Mouse (Mus musculus): ENCODE results near the gene Cd2bp2. TPM values are rescaled to one million over a fixed set of nuclear protein-coding genes. Genes with fewer than 3 reads are reported as not detected.

Gene Cd2bp2
- polyA plus RNA-seq, 3 experiments from 2014 or later = 43.2 to 56.9 (median 48.7) TPM

DNA sequence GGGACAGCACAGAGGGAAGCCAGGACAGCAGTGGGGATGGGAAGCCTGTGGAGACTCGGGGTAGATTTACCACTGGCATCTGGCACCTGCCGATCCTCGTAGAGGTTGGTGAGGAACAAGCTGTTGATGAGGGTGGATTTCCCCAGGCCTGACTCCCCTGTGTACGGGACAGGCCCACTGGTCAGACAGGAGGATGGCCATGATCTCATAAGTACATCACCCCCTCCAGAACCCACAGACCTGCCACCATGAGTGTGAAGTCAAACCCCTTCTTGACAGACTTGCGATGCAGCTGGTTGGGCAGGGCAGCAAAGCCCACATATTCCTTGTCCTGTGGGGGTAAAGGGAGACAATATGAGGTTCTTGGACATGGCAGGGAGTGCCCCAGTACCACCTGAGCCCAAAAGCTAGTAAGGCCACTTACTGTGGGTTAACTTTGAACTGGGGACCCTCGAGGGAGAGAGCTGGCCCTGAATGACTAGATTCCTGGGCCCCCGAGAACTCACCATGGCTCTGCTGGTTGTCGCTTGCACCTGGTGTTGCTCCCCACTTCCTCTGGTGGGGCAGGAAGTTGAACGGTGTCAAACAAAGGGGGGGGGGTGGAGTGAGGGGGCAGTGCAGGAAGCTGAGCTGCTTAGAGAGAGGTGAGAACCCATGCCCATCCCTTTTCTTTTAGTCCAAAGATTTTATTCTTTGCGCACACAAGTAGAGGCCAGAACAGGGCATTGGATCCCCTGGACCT is 22.2 kb upstream of the Cd2bp2 start:
- peak; percentile 77 for ATAC-seq

DNA sequence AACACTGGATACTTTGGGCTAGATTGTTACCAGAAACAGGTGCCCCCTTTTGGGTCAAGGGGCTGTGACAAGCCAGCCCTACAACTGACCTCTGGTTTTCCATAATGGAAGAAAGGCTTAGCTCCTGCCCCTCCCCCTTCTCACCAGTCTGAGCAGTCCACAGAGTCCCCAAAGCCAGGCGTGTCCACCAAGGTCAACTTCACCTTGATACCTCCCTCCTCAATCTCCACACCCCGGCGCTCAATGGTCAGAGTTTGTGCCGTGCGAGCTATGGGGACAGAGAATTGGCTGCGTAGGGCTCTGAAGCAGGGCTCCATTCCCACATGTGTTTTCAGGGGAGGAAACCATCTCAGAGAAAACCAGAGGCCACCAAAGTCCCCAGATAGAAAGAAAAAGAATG is 21.6 kb upstream of the Cd2bp2 start:
- ATAC-seq = no peak

DNA sequence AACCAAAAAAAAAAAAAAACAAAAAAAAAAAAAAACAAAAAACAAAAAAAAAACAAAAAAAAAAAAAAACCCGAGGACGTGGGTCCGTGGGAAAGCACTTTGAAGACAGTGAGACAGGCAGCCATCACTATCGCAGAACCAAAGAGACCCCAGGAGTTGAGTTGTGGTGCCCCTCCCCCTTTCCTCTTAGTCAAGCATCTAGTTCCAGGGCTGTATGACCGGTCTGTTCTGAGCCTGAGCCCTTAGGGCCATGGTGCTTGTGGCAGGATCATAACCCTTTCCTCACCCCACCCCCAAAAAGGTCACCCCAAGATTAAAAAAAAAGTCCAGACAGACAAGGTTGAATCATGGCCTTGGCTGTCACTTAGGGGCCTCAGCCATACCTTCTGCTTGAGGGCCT is 20.5 kb upstream of the Cd2bp2 start:
- no peak for ATAC-seq

DNA sequence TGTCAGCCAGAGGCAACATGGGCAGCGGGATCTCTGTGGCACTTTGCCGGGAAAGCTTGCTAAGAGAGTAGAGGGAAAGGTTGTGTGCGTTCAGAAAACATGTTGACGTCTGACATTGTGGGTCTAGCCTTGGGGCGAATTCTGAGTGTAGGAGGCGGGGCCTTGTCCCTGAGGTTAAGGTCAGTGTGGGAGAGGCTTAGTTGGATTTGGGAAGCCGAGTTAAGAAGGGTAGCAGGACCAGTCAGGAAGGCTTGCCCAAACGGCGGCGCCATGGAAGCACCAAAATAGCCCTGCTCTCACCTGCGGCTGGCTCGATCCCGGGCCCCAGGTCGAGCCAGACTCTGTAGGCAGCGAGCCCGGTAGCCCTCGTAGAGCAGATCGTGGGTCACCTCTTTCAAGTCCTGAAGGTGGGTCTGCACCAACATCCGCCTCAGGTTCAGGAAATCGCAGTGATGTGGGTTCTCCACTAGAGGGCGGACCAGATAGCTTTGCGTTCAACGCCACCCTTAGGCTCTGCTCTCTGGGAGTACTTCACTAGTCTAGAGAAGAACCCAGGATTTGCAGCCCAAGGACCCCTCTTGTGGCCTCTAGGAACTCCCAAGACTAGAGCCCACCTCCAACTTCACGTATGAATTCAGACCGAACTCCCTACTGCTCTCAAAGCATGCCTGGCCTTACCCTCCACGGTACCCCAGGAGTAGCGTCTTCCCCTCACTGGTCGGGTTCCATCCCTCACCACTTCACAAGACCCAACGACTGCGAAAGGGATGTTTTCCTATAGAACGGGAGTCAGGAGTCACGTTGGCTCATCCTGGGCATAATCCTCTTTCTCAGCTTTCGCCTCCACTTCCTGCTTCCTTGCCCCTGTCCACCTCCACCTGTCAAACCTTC is 19.4 kb upstream of the Cd2bp2 start:
- ATAC-seq = peak; percentile 58

DNA sequence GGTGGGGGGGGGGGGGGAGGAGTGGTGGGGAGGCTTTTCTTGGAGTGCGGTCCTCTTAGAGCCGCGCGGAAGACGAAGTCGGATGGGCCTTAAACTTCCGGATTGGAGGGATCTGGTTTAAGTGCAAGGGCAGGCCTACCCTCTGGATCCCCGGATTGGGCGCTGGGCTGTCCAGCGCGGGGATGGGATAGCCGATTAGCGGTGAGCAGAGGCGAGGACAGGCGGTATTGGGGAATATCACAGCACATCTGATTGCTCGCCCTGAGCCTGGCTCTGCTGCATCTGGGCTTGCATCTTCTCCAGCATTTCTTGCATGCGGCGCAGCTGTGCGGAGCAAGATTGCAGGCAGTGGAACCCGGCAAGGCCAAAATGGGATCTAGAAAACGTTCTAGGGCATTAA is 18.7 kb upstream of the Cd2bp2 start:
- ATAC-seq = no peak

DNA sequence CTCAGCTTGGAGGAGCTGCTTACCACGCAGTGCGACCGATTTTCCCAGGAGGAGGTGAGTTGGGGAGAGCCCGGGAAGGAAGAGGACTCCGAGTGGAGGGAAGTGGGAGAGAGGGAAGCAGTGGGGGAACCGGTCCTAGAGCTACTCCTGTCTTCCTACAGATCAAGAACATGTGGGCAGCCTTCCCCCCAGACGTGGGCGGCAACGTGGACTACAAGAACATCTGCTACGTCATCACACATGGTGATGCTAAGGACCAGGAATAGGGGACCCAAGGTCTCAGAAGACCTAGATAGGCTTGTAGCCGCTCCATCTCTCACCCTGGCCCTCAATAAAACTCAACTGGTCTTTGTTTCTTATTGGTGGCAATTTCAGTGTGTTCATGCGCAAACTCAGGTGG is 18.1 kb upstream of the Cd2bp2 start:
- no peak for ATAC-seq

DNA sequence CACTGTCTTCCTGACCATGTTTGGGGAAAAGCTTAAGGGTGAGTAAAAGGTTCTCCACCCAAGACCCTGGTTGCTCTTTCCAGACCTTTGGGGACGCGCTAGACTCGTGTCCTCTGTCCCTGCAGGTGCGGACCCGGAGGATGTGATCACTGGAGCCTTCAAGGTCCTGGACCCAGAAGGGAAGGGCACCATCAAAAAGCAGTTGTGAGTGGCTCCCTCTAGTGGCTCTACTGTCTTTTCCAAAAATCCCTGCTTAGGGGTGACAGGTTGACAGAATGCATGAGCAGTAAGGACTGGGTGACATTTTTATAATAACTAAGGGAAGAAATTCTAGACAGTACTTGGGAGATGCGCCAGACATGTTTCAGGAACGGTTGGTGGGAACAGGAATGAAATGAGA is 17.6 kb upstream of the Cd2bp2 start:
- no peak for ATAC-seq

DNA sequence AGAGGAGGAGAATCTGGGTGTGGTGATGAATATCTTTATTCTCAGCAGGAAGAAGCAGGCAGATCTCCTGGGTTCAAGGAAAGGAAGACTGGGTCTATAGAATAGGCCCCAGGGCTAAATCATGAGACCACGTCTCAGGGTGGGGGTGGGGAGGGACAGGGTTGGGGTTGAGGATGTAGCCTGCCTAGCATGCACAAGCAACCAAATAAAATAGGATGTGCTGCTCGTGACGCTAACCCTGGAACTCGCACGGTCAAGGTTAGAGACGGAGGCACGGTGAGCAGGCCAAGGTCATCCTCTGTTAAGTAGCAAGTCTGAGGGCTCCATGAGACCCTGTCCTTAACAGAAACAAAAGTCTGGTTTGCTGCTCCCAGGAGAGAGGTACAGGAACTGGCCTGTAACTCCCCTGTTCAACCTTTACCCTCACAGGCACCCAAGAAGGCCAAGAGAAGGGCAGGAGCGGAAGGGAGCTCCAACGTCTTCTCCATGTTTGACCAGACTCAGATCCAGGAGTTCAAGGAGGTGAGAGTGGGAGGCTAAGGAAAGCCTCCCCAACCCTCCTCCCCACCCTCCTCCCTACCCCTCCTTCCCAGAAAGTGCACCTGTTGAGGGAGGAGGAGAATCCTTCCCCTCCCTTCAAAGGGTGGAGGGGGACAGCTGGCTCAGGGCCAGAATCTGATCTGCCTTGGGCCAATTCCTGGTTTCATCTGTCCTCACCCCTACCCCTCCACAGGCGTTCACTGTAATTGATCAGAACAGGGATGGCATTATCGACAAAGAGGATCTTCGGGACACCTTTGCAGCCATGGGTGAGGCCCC is 16.8 kb upstream of the Cd2bp2 start:
- no peak for ATAC-seq

DNA sequence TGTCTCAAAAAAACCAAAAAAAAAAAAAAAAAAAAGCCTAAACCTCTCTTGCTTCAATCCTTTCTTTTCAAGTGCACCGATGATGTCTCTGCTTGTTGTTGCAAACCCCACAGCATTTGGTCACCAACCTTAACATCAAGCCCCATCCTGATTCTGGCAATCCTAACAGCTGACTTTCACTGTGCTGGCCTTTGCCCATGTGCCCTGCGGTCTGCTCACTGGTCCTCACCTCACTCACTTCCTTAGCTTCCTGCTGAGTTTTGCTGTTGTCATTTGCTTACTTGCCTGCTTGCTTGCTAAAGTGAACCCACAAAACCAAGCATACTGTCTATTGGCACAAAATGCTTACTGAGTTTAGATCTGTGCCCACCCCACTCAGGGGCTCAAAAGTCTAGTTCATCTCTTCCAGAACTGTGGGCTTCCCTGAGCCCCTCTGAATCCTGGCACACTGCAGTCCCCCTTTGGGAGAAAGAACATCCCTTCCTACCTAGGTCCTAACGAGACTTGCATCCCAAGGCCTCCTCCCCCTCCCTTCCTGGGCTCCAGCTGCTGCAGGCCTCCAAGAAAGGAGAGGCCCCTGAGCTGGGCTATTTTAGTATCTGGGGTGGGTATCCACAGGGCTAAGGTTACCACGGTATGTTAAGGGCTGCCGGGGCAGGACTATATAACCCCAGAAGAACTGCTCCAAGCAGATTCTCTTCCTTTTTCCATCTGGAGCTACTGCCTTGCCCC is 15.3 kb upstream of the Cd2bp2 start:
- no peak for ATAC-seq

DNA sequence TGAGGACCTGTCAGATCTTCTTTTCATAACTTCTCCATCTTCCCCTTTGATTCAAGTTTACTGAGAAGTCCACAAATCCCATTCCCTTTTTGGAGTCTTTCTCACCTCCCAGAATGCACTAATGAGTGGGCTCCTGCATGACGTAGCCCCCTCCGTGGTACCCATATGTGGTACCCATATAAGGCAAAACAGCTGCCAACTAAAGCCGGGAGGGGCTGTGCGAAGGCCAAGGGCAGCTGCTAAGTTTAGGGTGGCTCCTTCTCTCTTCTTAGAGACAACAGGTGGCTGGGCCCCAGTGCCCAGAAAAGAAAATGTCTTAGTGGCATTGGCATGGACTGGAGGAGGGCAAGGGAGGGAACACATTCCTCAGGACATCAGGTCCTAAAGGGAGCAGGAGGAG is 14.4 kb upstream of the Cd2bp2 start:
- ATAC-seq = no peak

DNA sequence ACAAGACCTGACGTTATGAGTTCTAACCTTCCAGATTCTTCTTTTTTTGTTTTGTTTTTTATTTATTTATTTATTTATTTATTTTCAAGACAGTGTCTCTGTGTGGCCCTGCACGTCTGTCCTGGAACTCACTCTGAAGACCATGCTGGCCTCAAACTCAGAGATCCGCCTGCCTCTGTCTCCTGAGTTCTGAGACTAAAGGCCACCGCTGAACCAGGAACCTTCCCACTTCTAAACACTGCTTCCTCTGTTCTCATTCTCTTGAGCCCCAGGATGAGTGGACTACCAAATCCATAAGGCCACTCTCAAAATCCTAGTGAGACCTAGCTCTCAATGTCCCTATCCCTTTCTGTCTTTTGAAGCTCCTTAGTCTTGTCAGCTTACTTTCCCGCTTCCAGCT is 14.0 kb upstream of the Cd2bp2 start:
- no peak for ATAC-seq

DNA sequence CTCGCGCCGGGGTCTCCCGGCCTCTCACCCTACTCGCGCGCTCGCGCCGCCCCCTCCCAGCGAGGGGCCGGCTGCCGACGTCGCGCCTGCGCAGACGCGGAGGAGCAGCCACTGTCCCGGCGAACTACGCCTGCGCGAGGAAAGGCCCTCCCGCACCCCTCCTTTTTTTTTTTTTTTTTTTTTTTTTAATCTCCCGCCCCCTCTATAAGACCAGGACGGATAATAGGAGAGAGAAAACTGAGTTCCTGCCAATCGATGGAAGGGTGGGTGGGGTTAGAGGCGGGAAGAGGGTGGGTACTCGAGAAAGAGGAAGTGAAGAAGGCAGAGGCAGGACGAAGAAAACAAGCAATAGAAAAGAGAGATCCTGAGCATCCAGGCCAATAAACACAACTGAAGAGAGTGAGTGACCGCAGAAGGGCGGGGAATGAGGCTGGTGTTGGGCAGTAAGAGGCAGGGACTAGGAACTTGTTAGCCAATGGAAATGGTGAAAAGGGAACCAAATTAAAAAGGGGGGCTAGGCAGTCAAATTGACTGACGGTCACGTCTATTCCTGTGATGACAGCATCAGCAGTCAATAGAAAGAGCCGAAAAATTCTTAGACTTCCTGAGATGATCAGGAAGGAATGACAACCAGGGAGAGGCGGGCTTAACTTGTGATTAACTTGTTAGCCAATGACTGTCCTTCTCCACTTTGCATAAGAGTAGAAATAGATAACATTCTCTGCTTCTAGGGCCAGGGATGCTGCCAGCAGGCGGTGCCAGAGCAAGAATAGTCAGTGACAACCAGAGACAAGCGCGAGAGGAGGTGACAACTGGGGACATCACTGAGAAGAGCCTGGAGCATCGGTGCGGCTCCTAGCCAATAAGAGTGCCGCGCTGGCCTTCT is 12.9 kb upstream of the Cd2bp2 start, which contains the start of gene Mylpf:
Mylpf (plus strand) TSS at position 338 of the 886 bp plus-strand sequence.
- ATAC-seq = peak; percentile 87

DNA sequence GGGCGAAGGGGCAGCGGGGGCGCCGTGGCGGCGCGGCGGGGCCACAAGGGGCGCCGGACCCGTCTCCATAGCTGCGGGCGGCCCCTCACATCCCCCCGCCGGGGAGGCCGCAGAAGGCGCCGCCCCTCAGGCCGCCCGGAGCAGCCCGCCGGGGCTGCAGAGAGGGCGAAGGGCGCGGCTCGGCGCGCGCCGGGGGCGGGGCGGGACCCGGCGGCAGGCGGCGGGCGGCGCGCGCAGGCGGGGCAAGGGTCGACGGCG is 12.4 kb upstream of the Cd2bp2 start, which contains the start of gene Tbc1d10b:
Tbc1d10b (minus strand) TSS at position 174 of the 258 bp plus-strand sequence.
- no peak for ATAC-seq

DNA sequence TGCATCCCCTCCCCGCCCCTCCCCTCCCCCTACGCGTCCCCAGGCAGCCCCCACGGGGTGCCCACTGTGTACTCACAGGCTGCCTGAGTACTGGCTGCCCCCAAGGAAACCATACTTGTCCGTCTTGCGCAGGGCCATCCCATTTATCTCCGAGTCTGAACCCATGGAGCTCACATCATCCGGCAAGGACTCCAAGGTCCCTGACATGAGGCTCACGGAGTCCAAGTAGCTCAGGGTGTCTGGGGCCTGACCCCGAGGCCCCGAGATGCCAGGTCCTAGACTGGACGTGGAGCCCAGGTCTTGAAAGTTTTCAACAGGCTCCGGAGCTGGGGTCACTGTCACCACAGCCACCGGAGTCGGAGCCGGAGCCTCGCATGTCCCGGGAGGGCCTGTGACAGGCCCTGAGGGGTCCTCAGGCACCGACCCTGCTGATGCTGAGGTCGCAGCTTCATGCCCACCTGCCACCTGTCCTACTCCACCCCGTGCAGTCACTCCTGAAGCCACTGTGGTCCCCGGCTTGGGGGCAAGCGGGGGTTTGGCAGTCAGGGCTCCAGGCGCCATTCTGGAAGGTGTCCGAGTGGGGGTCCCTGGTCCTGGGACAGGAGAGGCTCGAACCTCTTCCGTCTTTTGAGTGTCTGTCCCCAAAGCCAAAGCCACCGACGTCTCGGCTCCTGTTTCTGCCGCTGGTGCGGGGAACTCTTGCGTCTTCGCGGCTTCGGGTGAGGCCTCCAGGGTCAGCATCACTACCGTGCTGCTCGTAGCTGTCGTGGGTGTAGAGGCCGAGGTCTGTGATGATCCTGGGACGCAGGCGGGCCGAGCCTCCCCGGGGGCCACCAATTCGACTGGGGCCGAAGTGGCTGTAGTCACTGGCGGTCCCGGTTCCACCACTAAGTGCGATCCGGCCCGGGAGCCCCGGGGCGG is 11.8 kb upstream of the Cd2bp2 start:
- ATAC-seq = no peak

DNA sequence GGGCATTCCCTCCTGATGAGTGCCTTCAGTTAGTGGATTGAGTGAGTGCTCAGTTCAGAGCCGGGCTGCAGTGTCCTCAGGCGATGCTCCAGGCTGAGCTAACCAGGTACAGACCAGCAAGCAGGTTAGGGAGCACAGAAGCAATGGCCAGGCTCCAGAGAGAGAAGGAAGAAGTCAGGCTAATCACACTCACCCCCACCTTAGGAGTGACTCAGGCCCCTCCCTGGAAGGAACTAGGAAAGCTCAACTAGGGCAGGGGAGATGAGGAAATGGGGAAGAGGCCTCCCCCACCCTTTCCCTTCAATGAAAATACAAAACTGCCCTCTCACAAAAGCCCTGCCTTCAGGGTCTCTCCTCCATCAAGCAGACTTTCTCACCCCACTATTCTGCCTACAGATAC is 10.8 kb upstream of the Cd2bp2 start:
- no peak for ATAC-seq

DNA sequence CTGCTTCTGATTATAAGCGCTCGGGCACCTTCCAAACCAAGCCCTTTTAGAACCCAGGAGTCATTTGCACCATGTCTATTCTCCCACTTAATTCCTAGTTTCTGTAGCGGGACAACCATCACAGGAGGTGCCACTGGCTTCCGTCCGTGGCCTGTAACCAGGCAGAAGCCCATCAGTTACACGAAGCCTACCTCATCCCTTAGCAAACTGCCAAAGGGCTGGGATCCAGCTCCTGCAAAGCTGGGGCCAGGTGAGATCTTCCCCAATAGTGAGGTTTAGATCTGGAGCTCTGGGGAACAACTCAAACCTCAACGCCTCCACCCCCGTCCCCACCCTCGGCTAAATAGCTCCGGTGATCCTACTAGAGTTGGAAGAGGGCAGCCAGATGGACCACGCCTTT is 634 bp upstream of the Cd2bp2 start:
- no peak for ATAC-seq

DNA sequence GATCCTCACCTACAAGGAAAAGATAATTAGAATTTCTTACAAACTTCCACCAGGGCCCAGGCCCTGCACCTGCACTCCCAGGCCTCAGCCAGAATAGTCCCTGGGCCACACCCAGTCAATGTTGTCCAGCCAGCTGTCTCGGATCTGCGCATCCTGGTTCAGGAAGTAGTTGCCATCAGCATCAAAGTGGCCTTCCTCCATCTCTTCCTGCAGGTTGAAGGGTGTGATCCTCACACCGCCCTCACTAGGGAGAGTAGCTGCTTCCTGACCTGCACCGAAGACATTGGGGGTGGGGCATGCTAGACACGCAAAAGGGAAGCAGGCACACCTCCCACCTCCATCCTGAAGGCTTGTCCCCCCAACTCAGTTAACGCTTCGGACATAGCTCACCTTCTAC is 1.2 kb downstream of the Cd2bp2 start:
- no peak for ATAC-seq

DNA sequence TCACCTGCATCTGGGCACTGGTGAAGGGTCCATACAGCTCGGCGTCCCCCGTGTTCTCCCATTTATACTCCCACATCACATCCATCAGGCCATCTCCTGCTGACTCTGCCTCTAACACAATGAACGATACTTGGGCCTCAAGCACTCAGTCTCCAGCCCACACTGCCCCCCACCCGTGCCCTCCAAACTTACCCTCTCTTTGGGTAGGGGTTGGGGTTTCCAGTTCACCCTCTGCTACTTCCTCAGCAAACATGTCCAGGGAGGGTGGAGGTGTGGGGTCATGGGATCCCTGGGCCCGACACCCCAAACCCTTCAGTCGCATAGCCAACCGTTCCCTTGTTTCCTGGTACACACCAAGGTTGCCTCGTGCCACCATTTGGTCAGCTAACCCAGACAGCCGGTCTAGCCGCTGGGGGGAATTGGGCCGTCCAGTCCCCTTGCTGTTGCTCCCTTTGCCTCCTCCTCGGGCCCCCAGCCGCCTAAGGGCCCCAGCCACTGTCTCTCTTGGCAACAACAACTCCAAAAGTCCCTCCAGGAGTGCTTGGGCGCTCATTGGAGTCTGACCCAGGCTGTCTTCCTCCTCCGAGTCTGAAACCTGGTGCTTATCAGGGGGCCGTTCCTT is 1.7 kb downstream of the Cd2bp2 start:
- ATAC-seq = no peak

DNA sequence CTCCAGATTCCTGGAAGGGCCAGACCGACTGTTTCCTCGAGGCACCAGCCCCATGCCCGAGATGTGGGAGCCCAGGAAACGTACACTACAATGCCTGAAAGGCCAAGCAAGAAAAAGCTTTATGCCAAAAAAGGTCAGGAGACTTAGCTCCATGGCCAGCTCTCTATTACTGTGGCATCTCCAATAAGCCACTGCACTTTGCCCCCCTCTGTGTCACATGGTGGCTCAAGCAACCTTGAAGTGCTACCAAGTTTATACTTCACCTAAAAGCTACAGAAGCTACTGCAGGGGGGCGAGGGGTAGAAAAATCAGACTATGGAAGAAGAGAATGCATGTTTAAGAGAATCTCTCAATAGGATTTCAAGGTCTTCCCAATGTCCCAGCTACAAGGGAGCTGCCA is 2.9 kb downstream of the Cd2bp2 start:
- ATAC-seq = no peak

DNA sequence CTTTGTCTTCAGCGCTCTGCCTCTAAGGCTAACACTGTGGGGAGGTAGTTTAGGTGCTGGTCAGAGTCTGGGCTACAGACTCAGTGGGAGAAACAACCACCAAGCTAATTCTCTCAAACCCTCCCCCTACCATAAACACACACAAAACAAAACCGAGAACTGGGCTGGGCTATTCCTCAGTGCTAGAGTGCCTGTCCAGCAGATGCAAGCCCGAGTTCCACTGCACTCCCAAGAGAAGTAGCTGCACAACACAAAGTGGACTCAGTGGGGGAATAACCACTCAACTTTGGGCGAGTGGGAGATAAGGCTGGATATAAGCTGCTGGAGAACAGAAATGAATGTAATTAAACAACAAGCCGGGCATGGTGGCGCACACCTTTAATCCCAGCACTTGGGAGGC is 5.2 kb downstream of the Cd2bp2 start:
- no peak for ATAC-seq

Data from inflammation-experienced regulatory T-cells, adult 6 months (primary cell).